Mouse (Mus musculus) CH12.LX (cell line): Measurements from ENCODE around the gene Slc9a4.

Source experiments
- BHLHE40 ChIP-seq: IDR thresholded peaks from 2 replicates; pipeline ENCODE4 v1.6.1; 2011; ENCODE audit warnings: mild to moderate bottlenecking, low read depth, low read length, improper control_type of control experiment
- CHD1 ChIP-seq: IDR thresholded peaks from 2 replicates; pipeline ENCODE4 v1.6.1; 2012; ENCODE audit warnings: low read depth, low read length, improper control_type of control experiment, inconsistent platforms
- CTCF ChIP-seq, 2 experiments: IDR thresholded peaks in 1 of 2; conservative IDR thresholded peaks in 1 of 2; 2 replicates each; pipeline ENCODE4 v1.5.1; 2011 to 2012; ENCODE audit warnings: low read depth in 2 of 2, low read length in 2 of 2, improper control_type of control experiment in 1 of 2, inconsistent platforms in 1 of 2, mild to moderate bottlenecking in 1 of 2, moderate library complexity in 1 of 2
- E2F4 ChIP-seq: IDR thresholded peaks from 2 replicates; pipeline ENCODE4 v1.6.1; 2011; ENCODE audit warnings: low read depth, low read length, improper control_type of control experiment; ENCODE audit not compliant: insufficient replicate concordance
- ELF1 ChIP-seq: IDR thresholded peaks from 2 replicates; pipeline ENCODE4 v1.6.1; 2014; ENCODE audit warnings: low read depth, mild to moderate bottlenecking, inconsistent platforms, low read length, improper control_type of control experiment
- EP300 ChIP-seq: IDR thresholded peaks from 2 replicates; pipeline ENCODE4 v1.6.1; 2011; ENCODE audit warnings: low read length, improper control_type of control experiment
- HCFC1 ChIP-seq: IDR thresholded peaks from 2 replicates; pipeline ENCODE4 v1.6.1; 2012; ENCODE audit warnings: low read depth, mild to moderate bottlenecking, inconsistent platforms, low read length, improper control_type of control experiment
- MYC ChIP-seq: IDR thresholded peaks from 2 replicates; pipeline ENCODE4 v1.6.1; 2011; ENCODE audit warnings: low read depth, mild to moderate bottlenecking, improper control_type of control experiment, low read length
- PAX5 ChIP-seq: IDR thresholded peaks from 2 replicates; pipeline ENCODE4 v1.6.1; 2012; ENCODE audit warnings: low read length, inconsistent platforms, mixed read lengths
- POLR2A ChIP-seq: IDR thresholded peaks from 2 replicates; pipeline ENCODE4 v1.6.1; 2011; ENCODE audit warnings: low read depth, mild to moderate bottlenecking, improper control_type of control experiment, low read length
- RAD21 ChIP-seq: IDR thresholded peaks from 2 replicates; pipeline ENCODE4 v1.6.1; 2011; ENCODE audit warnings: low read depth, mild to moderate bottlenecking, low read length, improper control_type of control experiment, moderate library complexity
- ZKSCAN1 ChIP-seq: IDR thresholded peaks from 2 replicates; pipeline ENCODE4 v1.6.1; 2012; ENCODE audit warnings: low read depth, inconsistent platforms, low read length, improper control_type of control experiment, borderline replicate concordance
- ZNF384 ChIP-seq: IDR thresholded peaks from 2 replicates; pipeline ENCODE4 v1.6.1; 2012; ENCODE audit warnings: low read depth, low read length, improper control_type of control experiment, inconsistent platforms

GRCm38 (mm10) chr1:40659017-40659416 lies 79.1 kb downstream of the Slc9a4 start:
- TF ChIP-seq RAD21: no peak
- no peak for TF ChIP-seq POLR2A
- TF ChIP-seq CTCF (conservative IDR thresholded peaks at IDR 0.05 in 1 of 2, IDR thresholded peaks at IDR 0.05 in 1 of 2; ENCODE audit: low read depth in 2 of 2, low read length in 2 of 2): no peak
- TF ChIP-seq HCFC1: no peak
- TF ChIP-seq ZNF384: no peak
- no peak for TF ChIP-seq MYC
- no peak for TF ChIP-seq EP300
- TF ChIP-seq E2F4: no peak
- TF ChIP-seq BHLHE40: no peak
- no peak for TF ChIP-seq CHD1
- no peak for TF ChIP-seq ELF1
- TF ChIP-seq PAX5: no peak
- no peak for TF ChIP-seq ZKSCAN1
